Mouse (Mus musculus) embryonic facial prominence, embryonic 11.5 days (tissue): ENCODE data around the gene Tbc1d9. TPM values are rescaled to one million over a fixed set of nuclear protein-coding genes. Genes with fewer than 3 reads are reported as not detected.

Experiments used
- ATAC-seq: fragments of 200-750 bp; cut with Nextera tagmentation; replicated peaks from 2 replicates; pipeline ENCODE4 v1.8.0; 2017; ENCODE audit warnings: low read depth; ENCODE audit not compliant: insufficient number of reproducible peaks, low FRiP score, low TSS enrichment
- DNase-seq: peaks from one replicate; pipeline ENCODE4 v3.0.0-alpha.2; 2015; ENCODE audit warnings: low spot score
- H3K27ac ChIP-seq: fragments of 300-500 bp; sonication (generic); replicated peaks from 2 replicates; pipeline ENCODE4 v1.5.1; 2014; ENCODE audit warnings: mild to moderate bottlenecking, low read depth, low read length, control low read depth
- H3K27me3 ChIP-seq: fragments of 300-500 bp; sonication (generic); 2 replicates; pipeline ENCODE4 v1.6.1; 2014; ENCODE audit warnings: mild to moderate bottlenecking, low read length, moderate library complexity, mixed read lengths; ENCODE audit not compliant: control insufficient read depth, insufficient read depth
- H3K36me3 ChIP-seq: fragments of 300-500 bp; sonication (generic); replicated peaks from 2 replicates; pipeline ENCODE4 v1.6.1; 2014; ENCODE audit warnings: low read depth, mild to moderate bottlenecking, low read length, moderate library complexity, mixed read lengths; ENCODE audit not compliant: control insufficient read depth, insufficient read depth
- H3K4me1 ChIP-seq: fragments of 300-500 bp; sonication (generic); 2 replicates; pipeline ENCODE4 v1.6.1; 2014; ENCODE audit warnings: low read length, mixed read lengths; ENCODE audit not compliant: control insufficient read depth, insufficient read depth
- H3K4me2 ChIP-seq: fragments of 300-500 bp; sonication (generic); 2 replicates; pipeline ENCODE4 v1.6.1; 2014; ENCODE audit warnings: low read depth, mild to moderate bottlenecking, control low read depth, low read length, moderate library complexity
- H3K4me3 ChIP-seq: fragments of 300-500 bp; sonication (generic); 2 replicates; pipeline ENCODE4 v1.5.1; 2014; ENCODE audit warnings: low read depth, low read length, control low read depth
- H3K9ac ChIP-seq: fragments of 300-500 bp; sonication (generic); replicated peaks from 2 replicates; pipeline ENCODE4 v1.6.1; 2014; ENCODE audit warnings: mild to moderate bottlenecking, control low read depth, low read length
- H3K9me3 ChIP-seq: fragments of 300-500 bp; sonication (generic); replicated peaks from 2 replicates; pipeline ENCODE4 v1.6.1; 2016; ENCODE audit warnings: mild to moderate bottlenecking, low read length, inconsistent platforms, mixed read lengths; ENCODE audit not compliant: control insufficient read depth
- WGBS: fragments of 180-500 bp; shearing (Covaris S2); extraction: QIAGEN DNeasy Blood & Tissue Kit; methylation state at CpG from one replicate; pipeline ENCODE4 v1.1.7; 2014; 5-methylcytosine and 5-hydroxymethylcytosine counted together
- polyA plus RNA-seq: library from polyadenylated mRNA; unstranded; fragments of >200 nt; fragmentation: Nextera tagmentation; extraction: Ambion mirVana; gene quantifications from 2 replicates; pipeline ENCODE4 v1.2.1, GENCODE M21; 2014

Gene Tbc1d9
- polyA plus RNA-seq, 1 experiment from 2014 or later = 6.4 TPM

DNA sequence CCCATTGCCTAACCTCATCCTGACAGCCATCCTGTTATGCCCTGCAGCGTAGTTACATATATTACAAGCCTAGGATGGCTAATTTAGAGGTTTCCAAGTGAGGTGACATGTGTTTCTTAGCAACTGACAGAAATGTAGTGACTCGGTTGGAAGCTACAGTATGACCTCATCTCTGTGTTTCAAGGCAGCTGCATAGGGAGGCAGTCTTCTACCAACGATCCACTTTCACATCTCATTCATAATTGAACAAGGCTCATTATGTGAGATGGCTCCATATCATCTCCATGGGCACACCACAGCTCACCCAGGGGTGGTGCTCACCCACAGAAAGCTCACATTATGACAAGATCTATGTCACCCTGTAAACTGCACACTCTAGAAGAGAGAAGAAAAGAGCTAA is 55.6 kb downstream of the Tbc1d9 start:
- Histone ChIP-seq H3K9me3 (no peaks in the 10 kb centered on the region), H3K4me3 (no peak overlapping the region), H3K27me3 (no peaks in the 10 kb centered on the region), H3K4me2 (no peak overlapping the region), H3K4me1 (no peaks in the 10 kb centered on the region), H3K27ac (no peak overlapping the region), H3K9ac (no peak overlapping the region), H3K36me3 (no peaks in the 10 kb centered on the region)
- 82% methylated on average over 3 of the region's 3 CpGs for WGBS
- no peak for ATAC-seq
- DNase-seq = no peak

DNA sequence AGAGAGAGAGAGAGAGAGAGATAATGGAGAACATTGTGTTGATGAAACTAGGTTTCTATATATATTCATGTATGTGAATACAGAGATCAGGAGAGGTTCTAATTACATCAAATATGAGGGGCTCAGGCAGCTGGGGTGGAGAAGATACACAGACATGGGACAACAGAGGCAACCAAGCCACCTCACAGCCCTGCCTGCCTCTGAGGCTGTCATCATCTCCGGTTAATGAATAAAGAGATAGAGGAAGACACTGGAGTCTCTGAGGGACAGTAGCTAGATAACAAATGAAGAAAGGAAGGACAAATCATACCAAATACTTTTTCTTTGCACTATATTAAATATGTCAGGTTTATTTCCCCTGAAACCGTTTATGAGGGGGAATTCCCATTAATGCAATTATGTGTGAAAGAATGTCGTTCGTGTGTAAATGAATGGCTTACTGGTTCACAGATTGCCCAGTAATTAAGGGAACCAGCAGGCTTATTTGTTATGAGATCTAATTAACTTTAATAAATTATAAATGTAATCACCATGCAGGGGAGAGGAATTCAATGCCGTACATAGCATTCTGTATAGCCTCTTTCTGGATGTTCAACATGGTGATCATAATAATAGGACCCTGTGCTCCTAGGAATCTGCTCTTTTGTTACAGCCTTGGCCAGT is 59.7 kb downstream of the Tbc1d9 start:
- Histone ChIP-seq H3K27me3 (no peaks in the 10 kb centered on the region), H3K4me2 (no peak overlapping the region), H3K4me1 (no peaks in the 10 kb centered on the region), H3K9me3 (no peaks in the 10 kb centered on the region), H3K27ac (no peak overlapping the region), H3K9ac (no peak overlapping the region), H3K36me3 (no peaks in the 10 kb centered on the region), H3K4me3 (no peak overlapping the region)
- WGBS = 86% methylated on average over 5 of the region's 5 CpGs
- ATAC-seq (no peak), DNase-seq (no peak)

DNA sequence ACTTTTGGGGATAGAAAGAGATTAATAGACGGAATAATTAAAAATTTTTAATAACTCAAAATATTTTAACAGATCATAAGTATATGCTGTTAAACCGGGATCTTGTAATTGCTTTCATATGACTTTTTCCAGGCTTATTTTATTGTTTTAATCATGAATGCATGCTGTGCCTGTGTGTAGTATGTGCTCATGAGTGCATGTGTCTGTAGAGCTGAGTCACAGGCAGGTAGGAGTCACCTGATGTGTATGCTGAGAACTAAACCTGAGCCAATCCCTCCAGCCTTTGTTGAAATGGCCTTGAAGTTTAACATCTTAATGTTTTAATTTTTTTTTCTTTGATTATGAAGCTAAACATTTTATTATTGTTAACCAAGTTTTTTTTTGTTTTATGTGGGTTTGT is 60.4 kb downstream of the Tbc1d9 start:
- 80% methylated on average over 2 of the region's 2 CpGs for WGBS
- no peak for DNase-seq
- Histone ChIP-seq H3K27me3 (no peaks in the 10 kb centered on the region), H3K4me3 (no peak overlapping the region), H3K9ac (no peak overlapping the region), H3K4me2 (no peak overlapping the region), H3K9me3 (no peaks in the 10 kb centered on the region), H3K4me1 (no peaks in the 10 kb centered on the region), H3K36me3 (no peaks in the 10 kb centered on the region), H3K27ac (no peak overlapping the region)
- ATAC-seq = no peak

DNA sequence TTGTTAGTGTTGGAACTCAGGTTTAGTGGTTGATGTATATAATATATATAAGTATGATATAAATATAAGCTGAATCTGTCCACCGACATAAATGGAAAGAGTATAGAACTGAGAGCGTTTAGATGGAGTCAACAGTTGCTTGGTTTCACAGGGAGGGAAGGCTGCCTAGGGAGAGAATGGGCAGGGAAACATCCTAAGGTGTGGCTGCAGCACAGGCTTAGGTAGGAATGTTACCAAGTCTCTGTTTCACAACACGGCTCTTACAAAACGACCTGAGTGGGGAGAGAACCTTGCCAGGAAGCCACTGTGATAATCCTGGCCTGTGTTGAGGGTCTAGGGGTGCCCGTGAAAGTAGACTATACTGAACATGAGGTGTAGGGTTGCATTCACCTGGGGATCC is 62.2 kb downstream of the Tbc1d9 start:
- no peak for DNase-seq
- no peak overlapping the region for H3K4me2 ChIP-seq

DNA sequence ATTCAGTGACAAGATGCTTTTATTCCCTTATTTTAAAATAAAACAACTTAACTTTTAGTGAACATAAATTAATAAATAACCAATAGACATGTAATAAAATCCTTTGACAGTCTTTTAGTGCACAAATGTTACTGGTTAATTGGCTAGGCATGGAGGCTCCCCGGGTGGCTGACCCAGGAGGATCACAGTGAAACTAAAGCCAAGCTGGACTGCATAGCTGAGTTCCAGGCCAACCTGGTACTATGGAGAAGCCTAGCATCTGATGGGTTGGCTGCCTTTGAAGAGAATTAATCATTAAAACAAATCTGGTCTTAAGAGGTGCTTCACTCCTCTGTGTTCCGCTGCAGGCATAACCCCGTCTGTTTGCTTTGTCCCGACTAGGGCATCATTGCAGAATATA is 67.9 kb downstream of the Tbc1d9 start:
- 90% methylated on average over 4 of the region's 4 CpGs for WGBS
- Histone ChIP-seq H3K36me3 (no peaks in the 10 kb centered on the region), H3K27me3 (no peaks in the 10 kb centered on the region), H3K4me1 (no peaks in the 10 kb centered on the region), H3K9me3 (no peaks in the 10 kb centered on the region), H3K27ac (no peak overlapping the region), H3K4me2 (no peak overlapping the region), H3K4me3 (no peak overlapping the region), H3K9ac (no peak overlapping the region)
- ATAC-seq = no peak
- no peak for DNase-seq

More for the DNA sequence above, 62.2 kb downstream of the Tbc1d9 start:
- no peaks in the 10 kb centered on the region for H3K4me1 ChIP-seq
- H3K9ac ChIP-seq = no peak overlapping the region
- H3K36me3 ChIP-seq = no peaks in the 10 kb centered on the region
- H3K27me3 ChIP-seq = no peaks in the 10 kb centered on the region
- WGBS = 83% methylated on average over 5 of the region's 5 CpGs
- H3K27ac ChIP-seq = no peak overlapping the region
- no peak for ATAC-seq
- H3K9me3 ChIP-seq = no peaks in the 10 kb centered on the region
- H3K4me3 ChIP-seq = no peak overlapping the region

DNA sequence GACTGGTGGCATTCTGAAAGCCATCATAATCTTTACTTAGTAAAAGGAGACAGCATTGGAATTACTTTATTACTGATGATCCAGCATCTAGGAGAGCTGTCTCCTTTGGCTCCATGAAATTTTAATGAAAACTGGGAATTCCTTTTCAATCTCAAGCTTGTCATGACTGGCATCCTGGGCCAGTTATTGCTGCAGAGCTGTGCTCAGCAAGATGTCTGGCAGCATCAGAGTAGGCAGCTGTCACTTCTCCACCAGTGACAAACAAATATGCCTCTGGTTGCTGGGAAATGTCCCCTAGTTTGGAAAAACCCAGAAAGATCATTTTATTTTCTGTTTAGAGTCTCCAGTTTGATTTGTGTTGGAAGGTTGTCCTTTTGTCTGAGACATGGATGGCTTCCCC is 74.2 kb downstream of the Tbc1d9 start:
- Histone ChIP-seq H3K4me2 (no peak overlapping the region), H3K36me3 (no peaks in the 10 kb centered on the region), H3K9ac (no peak overlapping the region), H3K27me3 (no peaks in the 10 kb centered on the region), H3K27ac (no peak overlapping the region), H3K4me3 (no peak overlapping the region), H3K4me1 (no peaks in the 10 kb centered on the region), H3K9me3 (no peaks in the 10 kb centered on the region)
- DNase-seq (no peak), ATAC-seq (no peak)

DNA sequence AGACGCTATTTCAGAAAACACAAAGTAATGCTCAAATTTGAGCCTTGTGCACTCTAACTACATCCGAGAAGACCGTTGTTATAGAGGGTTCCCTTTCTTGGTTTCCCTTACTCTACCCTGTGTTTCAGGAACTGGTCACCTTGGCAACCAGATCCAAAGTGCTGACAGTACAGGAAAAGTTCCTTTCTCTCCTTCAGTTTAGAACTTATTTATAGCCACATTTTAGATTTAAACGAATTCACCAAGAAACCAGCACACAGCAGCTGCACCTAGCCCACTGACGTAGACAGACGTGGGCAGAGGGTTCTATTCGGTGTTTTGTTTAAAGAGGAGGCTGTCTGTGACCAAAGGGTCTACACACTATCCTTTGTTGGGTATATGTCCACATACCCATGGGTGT is 79.0 kb downstream of the Tbc1d9 start:
- H3K9me3 ChIP-seq = no peaks in the 10 kb centered on the region
- no peak overlapping the region for H3K4me3 ChIP-seq
- WGBS = 93% methylated on average over 7 of the region's 7 CpGs
- H3K27ac ChIP-seq = no peak overlapping the region
- H3K4me1 ChIP-seq = no peaks in the 10 kb centered on the region
- no peaks in the 10 kb centered on the region for H3K27me3 ChIP-seq
- no peak overlapping the region for H3K9ac ChIP-seq
- DNase-seq (no peak), ATAC-seq (no peak)
- H3K36me3 ChIP-seq = no peaks in the 10 kb centered on the region
- no peak overlapping the region for H3K4me2 ChIP-seq

DNA sequence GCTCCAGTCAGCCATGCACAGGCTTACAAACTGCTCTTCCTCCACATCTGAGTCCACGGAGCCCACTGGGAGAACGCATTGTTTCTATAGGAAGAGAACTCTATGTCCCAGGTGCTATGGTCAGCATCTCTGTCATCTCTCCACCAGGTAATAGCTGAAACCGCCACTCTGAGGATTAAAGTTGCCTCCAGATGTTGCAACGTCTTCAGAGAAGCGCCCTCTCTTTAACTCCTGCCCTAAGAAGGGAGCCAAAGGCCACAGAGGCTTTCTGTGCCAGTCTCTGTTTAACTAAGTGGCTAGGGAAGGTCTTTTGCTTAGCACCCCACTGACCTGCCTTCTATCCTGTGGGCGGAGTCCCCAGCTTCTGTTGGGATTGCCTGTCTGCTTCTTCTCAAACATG is 85.7 kb downstream of the Tbc1d9 start:
- WGBS = 81% methylated on average over 6 of the region's 6 CpGs
- H3K36me3 ChIP-seq = no peaks in the 10 kb centered on the region
- H3K27me3 ChIP-seq = no peaks in the 10 kb centered on the region
- ATAC-seq (no peak), DNase-seq (no peak)
- no peaks in the 10 kb centered on the region for H3K4me1 ChIP-seq
- no peaks in the 10 kb centered on the region for H3K9me3 ChIP-seq
- no peak overlapping the region for H3K4me3 ChIP-seq
- H3K9ac ChIP-seq = no peak overlapping the region
- no peak overlapping the region for H3K27ac ChIP-seq
- H3K4me2 ChIP-seq = no peak overlapping the region
